Mouse (Mus musculus) adrenal gland, postnatal 4 days (tissue): Measurements from ENCODE around the gene Btbd8. TPM values are rescaled to one million over a fixed set of nuclear protein-coding genes. Genes with fewer than 3 reads are reported as not detected.
A peak's percentile ranks its signal among the peaks of the same experiment; 100 is the strongest.

Experiments used
- DNase-seq, 2 experiments: peaks; one replicate each; pipeline ENCODE4 v3.0.0; 2021 to 2022; ENCODE audit warnings: low spot score in 2 of 2, mixed read lengths in 2 of 2
- long read RNA-seq, 2 experiments: library from polyadenylated mRNA; stranded (forward); transcript quantifications; one replicate each; pipeline ENCODE4 v2.0.0; 2021
- total RNA-seq, 2 experiments: library from RNA; stranded (reverse); gene quantifications; 2 replicates each; pipeline ENCODE4 v1.2.3; 2021

Btbd8 gene
- total RNA-seq: 10 to 100 TPM; 12.6 to 13.8 TPM
- long read RNA-seq, experiment 1: 0 reads
- long read RNA-seq, experiment 2, full-length matches to known transcripts: 1 of 4 reads
- long read RNA-seq, experiment 2, partial matches to known transcripts: 0 of 4 reads
- long read RNA-seq, experiment 2, other reads (novel, unspliced or antisense): 3 of 4 reads

- peak; percentile 94 for DNase-seq
Observed at GRCm38 (mm10) chr5:107437464-107438281, at the start of gene Btbd8. TSS of gene Btbd8 (plus strand) at chr5:107437997.

GRCm38 (mm10) chr5:107389373-107389772, 48.4 kb upstream of the Btbd8 start:
- DNase-seq: no peak

- no peak for DNase-seq
Observed at GRCm38 (mm10) chr5:107394437-107394836, 43.4 kb upstream of the Btbd8 start.

GRCm38 (mm10) chr5:107402436-107402835, 35.4 kb upstream of the Btbd8 start, which contains the start of gene Ephx4:
TSS of gene Ephx4 (plus strand) at chr5:107402736.
- DNase-seq: no peak

GRCm38 (mm10) chr5:107403011-107403946, 34.5 kb upstream of the Btbd8 start:
- no peak for DNase-seq

- DNase-seq: no peak
Observed at GRCm38 (mm10) chr5:107403947-107404684, 33.7 kb upstream of the Btbd8 start.

- DNase-seq: no peak
Observed at GRCm38 (mm10) chr5:107405361-107405760, 32.4 kb upstream of the Btbd8 start.

GRCm38 (mm10) chr5:107410305-107410704, 27.5 kb upstream of the Btbd8 start:
- DNase-seq: no peak

GRCm38 (mm10) chr5:107411326-107411725, 26.5 kb upstream of the Btbd8 start:
- DNase-seq: no peak

GRCm38 (mm10) chr5:107412285-107412684, 25.5 kb upstream of the Btbd8 start:
- DNase-seq: no peak

- DNase-seq: no peak
Observed at GRCm38 (mm10) chr5:107415098-107415497, 22.7 kb upstream of the Btbd8 start.

- no peak for DNase-seq
Observed at GRCm38 (mm10) chr5:107421676-107422075, 16.1 kb upstream of the Btbd8 start.

GRCm38 (mm10) chr5:107431249-107431648, 6.5 kb upstream of the Btbd8 start, which contains the start of gene Lpcat2b:
TSS of gene Lpcat2b (plus strand) at chr5:107431549.
- no peak for DNase-seq

GRCm38 (mm10) chr5:107434001-107434400, 3.8 kb upstream of the Btbd8 start:
- DNase-seq: no peak

GRCm38 (mm10) chr5:107436185-107436584, 1.6 kb upstream of the Btbd8 start:
- DNase-seq: no peak

- DNase-seq: no peak
Observed at GRCm38 (mm10) chr5:107436587-107437209, 1.1 kb upstream of the Btbd8 start.

- DNase-seq: no peak
Observed at GRCm38 (mm10) chr5:107438353-107438752, 556 bp downstream of the Btbd8 start.

GRCm38 (mm10) chr5:107441881-107442280, 4.1 kb downstream of the Btbd8 start:
- no peak for DNase-seq

GRCm38 (mm10) chr5:107444251-107444650, 6.5 kb downstream of the Btbd8 start:
- no peak for DNase-seq

- DNase-seq: no peak
Observed at GRCm38 (mm10) chr5:107447977-107448376, 10.2 kb downstream of the Btbd8 start.
